Mouse (Mus musculus): ENCODE results near the gene Etnk2. TPM values are rescaled to one million over a fixed set of nuclear protein-coding genes. Genes with fewer than 3 reads are reported as not detected.

Gene Etnk2
- not detected for total RNA-seq (2023)

GRCm38 (mm10) chr1:133363276-133364021, at the start of gene Etnk2:
TSS of gene Etnk2 (plus strand) at chr1:133363572.

GRCm38 (mm10) chr1:133321267-133321925, 42.0 kb upstream of the Etnk2 start, which contains the start of gene Kiss1:
TSS of gene Kiss1 (plus strand) at chr1:133321875.

GRCm38 (mm10) chr1:133350210-133350609, 13.2 kb upstream of the Etnk2 start, which contains the start of gene Ren1:
TSS of gene Ren1 (plus strand) at chr1:133350510.

GRCm38 (mm10) chr1:133423543-133424480, 60.4 kb downstream of the Etnk2 start, which contains the start of gene Sox13:
TSS of gene Sox13 (minus strand) at chr1:133424377.

Other genes with a start within 250 kb of the Etnk2 start
- 100 to 1,000 TPM; 156 to 173 TPM for gene Ppp1r15b, start 232.4 kb upstream of the Etnk2 start, total RNA-seq (2023)
- 1 to 10 TPM; 4.5 to 4.6 TPM for gene Plekha6, start 199.4 kb upstream of the Etnk2 start, total RNA-seq (2023)
- gene Golt1a, start 53.8 kb upstream of the Etnk2 start, total RNA-seq (2023), result not detected
- not detected for gene Kiss1, start 41.7 kb upstream of the Etnk2 start, total RNA-seq (2023)
- gene Ren1, start 13.1 kb upstream of the Etnk2 start, total RNA-seq (2023), result not detected
- 1 to 10 TPM; 7.0 to 7.4 TPM for gene Sox13, start 60.8 kb downstream of the Etnk2 start, total RNA-seq (2023)
- gene Snrpe, start 246.7 kb downstream of the Etnk2 start, total RNA-seq (2023), result 100 to 1,000 TPM in 1 of 2 experiments, 10 to 100 TPM in 1; 94.2 to 107 TPM